Mouse (Mus musculus) CD4-positive, CD25-positive, alpha-beta regulatory T cell, adult 2 months (primary cell): Measurements from ENCODE around the gene Olfr584.

Experiments
- DNase-seq: peaks from one replicate; pipeline ENCODE4 v3.0.0-alpha.2; 2012; ENCODE audit warnings: low read depth, low spot score

Gene Olfr584

GRCm38 (mm10) chr7:103081585-103081984, at the start of gene Olfr584:
Olfr584 (plus strand) TSS chr7:103081885.
- DNase-seq: no peak

DNA sequence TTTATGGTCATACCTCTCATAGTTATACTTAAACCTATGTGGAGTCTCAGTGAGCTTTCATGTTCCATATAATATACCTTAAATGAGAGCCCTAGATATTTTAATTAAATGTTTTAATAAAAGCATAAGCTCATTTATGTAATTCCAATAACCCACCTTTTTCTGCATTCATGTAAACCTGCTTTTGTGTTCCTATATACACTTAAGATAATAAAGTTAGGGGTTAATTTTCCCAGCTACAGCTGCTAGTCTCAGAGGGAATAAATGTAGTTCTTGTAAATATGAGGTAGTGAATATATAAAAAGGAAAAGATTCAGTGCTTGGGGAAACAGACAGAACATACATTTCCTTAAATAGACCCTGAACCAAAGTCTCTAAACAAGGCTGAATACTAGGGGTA, 44.0 kb upstream of the Olfr584 start, which contains the start of gene Olfr582:
Gene Olfr582 (plus strand): TSS at position 301 of the 400 bp plus-strand sequence.
- DNase-seq: no peak

GRCm38 (mm10) chr7:103051000-103051399, 30.7 kb upstream of the Olfr584 start, which contains the start of gene Olfr583:
Olfr583 (plus strand) TSS chr7:103051300.
- DNase-seq: no peak

GRCm38 (mm10) chr7:103097420-103097819, 15.7 kb downstream of the Olfr584 start, which contains the start of gene Olfr585:
Olfr585 (plus strand) TSS chr7:103097720.
- DNase-seq: no peak

GRCm38 (mm10) chr7:103119406-103119805, 37.7 kb downstream of the Olfr584 start:
- no peak for DNase-seq

DNA sequence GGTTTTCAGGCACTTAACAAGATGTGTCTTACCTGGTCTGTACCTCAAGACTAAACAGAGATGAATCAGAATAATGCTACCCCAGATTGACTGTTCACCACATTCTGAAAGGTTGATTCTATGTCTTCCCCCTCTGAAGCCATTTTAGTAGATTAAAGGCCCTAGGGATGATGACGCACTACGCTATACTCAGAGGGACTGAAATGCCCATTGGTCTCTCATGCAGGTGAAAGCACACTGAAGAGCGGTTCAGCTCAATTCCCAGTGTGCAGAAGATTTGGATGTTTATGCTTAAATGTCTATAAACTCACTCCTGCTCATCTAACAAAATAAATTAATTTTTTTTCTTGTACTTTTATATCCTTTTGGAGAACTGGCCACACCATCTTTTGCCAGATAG, 43.9 kb downstream of the Olfr584 start, which contains the start of gene Olfr586:
Gene Olfr586 (minus strand): TSS at position 101 of the 400 bp plus-strand sequence.
- DNase-seq: no peak
